Mouse (Mus musculus): ENCODE data around the gene 4933434E20Rik. TPM values are rescaled to one million over a fixed set of nuclear protein-coding genes. Genes with fewer than 3 reads are reported as not detected.

Gene 4933434E20Rik
- polyA plus RNA-seq, 1 experiment from 2014 or later: 187 TPM

DNA sequence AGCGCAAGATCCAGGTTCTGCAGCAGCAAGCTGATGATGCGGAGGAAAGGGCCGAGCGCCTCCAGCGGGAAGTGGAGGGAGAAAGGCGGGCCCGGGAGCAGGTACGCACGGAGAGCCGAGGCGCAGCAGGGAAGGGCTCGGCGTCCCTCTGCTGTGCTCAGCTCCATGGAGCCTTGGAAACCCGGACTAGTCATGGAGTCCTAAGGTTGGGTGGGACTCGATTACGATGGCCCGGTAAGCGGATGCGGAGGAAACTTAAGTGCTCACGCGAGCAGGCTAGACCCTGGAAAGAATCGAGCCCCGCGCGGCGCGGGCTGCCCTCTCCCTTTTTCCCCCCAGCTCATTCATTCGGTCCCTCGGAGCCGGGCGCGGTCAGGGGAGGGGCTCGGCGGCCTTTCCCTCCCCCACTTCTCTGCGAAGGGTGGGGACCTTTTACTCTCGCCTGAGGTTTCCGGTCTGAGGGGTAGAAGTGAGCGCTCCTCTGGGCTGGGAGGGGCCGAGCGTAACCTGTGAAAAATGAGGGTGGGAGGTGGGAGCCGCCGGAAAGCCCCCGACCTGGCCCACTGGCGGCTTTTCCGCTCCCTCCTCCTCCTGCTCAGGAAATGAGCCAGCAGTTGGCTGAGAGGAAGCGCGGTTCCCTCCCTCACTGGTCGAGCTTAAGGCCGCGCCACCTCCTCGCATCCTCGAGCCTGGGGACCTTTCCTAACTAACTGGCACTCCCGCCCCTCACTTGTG is 28.5 kb downstream of the 4933434E20Rik start:
- Histone ChIP-seq H3K36me3 (ENCODE audit: insufficient read depth, low read length) (no peaks in the 10 kb centered on the region), H3K9me3 (ENCODE audit: low read length) (no peaks in the 10 kb centered on the region), H3K4me2 (replicated peaks; ENCODE audit: low read depth, low read length) (peak overlapping the region; percentile 77), H3K27ac (ENCODE audit: low read length) (peak overlapping the region; percentile 99), H3K9ac (replicated peaks; ENCODE audit: low read length) (peak overlapping the region; percentile 94), H3K4me3 (ENCODE audit: low read length) (peak overlapping the region; percentile 92), H3K4me1 (ENCODE audit: insufficient read depth, low read length) (peaks cover 57% of the 10 kb centered on the region), H3K27me3 (ENCODE audit: insufficient read depth, low read length) (no peaks in the 10 kb centered on the region)
- 0% methylated on average over 45 of the region's 53 CpGs for WGBS
- peak; percentile 65 for ATAC-seq (ENCODE audit: low FRiP score, low TSS enrichment)

DNA sequence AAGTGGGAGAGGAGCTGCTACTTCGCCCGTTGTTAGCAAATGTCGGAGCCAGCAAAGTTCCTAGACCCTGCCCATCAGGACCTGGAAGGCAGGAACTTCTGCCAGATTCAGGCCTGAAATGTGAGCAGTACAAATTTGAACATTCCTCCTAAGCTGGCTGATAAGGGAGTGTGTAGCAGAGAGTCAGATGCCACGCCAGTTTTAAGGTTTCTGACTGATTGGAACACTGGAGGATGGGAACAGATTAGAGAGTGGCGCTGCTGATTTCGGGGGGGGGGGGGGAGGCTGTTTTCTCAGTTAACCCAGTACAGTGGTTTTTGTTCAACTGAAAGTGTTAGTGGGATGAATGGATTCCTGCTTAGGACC is 29.0 kb downstream of the 4933434E20Rik start:
- under 1% methylated on average over 6 of the region's 6 CpGs for WGBS
- peak; percentile 0; the same call in 1 of the 2 replicates for ATAC-seq (ENCODE audit: low FRiP score, low TSS enrichment)

DNA sequence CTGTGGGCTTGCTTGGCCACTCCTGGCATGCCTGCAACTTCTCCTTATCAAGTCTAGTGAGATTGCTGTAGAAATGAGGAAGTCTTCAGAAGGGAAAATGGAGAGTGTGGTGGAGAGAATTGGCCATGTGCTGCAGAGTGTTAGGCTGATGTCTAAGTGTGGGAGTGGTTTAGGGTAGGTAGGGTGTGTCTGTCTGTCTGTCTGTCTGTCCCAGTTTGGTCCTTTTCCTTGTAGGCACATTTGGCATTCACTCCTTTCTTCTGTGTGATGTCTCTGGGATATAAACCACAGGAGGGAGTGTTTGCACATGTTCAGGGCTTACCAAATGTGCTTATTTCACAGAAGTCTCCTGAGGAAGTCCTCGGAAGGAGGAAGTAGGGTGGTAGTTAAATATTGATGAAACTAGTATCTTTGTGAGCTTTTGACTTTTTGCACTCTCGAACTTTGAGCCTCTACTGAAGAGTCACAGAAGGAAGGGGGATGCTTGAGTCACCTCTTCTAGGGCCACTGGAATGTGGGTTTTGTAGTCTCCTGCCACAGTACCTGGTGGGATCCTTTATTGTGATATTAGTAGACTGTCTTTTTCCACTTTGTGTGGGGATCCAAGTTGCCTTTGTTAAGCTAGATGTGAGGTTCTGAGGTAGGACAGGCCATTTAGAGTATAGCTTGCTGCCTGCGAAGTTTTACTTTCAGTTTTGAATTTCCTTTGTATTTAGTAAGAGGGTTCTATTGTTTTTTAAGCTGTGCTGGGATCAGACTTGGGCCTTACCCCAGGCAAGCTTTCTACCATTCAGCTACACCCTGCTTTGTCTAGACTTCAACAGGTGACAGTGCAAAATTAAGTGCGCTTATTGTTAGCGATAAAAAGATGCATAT is 30.2 kb downstream of the 4933434E20Rik start:
- Histone ChIP-seq H3K27me3 (ENCODE audit: insufficient read depth, low read length) (no peaks in the 10 kb centered on the region), H3K36me3 (ENCODE audit: insufficient read depth, low read length) (peaks cover 3% of the 10 kb centered on the region; the same call in 1 of the 2 replicates), H3K9me3 (ENCODE audit: low read length) (no peaks in the 10 kb centered on the region), H3K4me3 (ENCODE audit: low read length) (peak overlapping the region; percentile 92), H3K4me2 (replicated peaks; ENCODE audit: low read depth, low read length) (peak overlapping the region; percentile 77), H3K27ac (ENCODE audit: low read length) (peak overlapping the region; percentile 78), H3K9ac (replicated peaks; ENCODE audit: low read length) (peak overlapping the region; percentile 40), H3K4me1 (ENCODE audit: insufficient read depth, low read length) (peaks cover 58% of the 10 kb centered on the region)
- WGBS: 61% methylated on average over 5 of the region's 5 CpGs
- ATAC-seq (ENCODE audit: low FRiP score, low TSS enrichment): no peak

More for the DNA sequence above, 29.0 kb downstream of the 4933434E20Rik start:
- Histone ChIP-seq H3K36me3 (ENCODE audit: insufficient read depth, low read length) (no peaks in the 10 kb centered on the region), H3K27me3 (ENCODE audit: insufficient read depth, low read length) (no peaks in the 10 kb centered on the region), H3K4me1 (ENCODE audit: insufficient read depth, low read length) (peaks cover 61% of the 10 kb centered on the region), H3K4me3 (ENCODE audit: low read length) (peak overlapping the region; percentile 92), H3K27ac (ENCODE audit: low read length) (peak overlapping the region; percentile 99), H3K9ac (replicated peaks; ENCODE audit: low read length) (peak overlapping the region; percentile 94), H3K9me3 (ENCODE audit: low read length) (no peaks in the 10 kb centered on the region), H3K4me2 (replicated peaks; ENCODE audit: low read depth, low read length) (peak overlapping the region; percentile 77)

DNA sequence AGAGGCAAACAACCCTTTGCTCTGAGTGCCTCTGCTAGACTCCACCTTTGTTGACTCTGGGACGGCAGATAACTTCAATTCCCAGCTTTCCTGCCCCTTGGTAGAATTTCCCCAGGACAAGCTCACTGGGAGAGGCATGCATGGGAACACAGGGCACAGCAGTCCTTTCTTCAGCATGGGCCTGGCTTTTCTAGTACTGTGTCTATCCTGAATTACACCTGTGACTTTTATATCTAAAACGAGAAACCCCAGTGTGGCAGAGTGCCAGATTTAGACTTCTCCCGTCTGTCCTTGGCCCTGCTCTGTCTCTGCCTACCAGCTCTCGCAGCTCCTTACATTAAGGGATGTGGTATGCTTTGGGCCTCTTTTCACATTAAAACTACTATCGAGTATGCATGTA is 31.6 kb downstream of the 4933434E20Rik start:
- Histone ChIP-seq H3K4me2 (replicated peaks; ENCODE audit: low read depth, low read length) (peak overlapping the region; percentile 28), H3K4me3 (ENCODE audit: low read length) (peak overlapping the region; percentile 7; the same call in 1 of the 2 replicates), H3K9me3 (ENCODE audit: low read length) (no peaks in the 10 kb centered on the region), H3K27me3 (ENCODE audit: insufficient read depth, low read length) (no peaks in the 10 kb centered on the region), H3K27ac (ENCODE audit: low read length) (peak overlapping the region; percentile 48), H3K36me3 (ENCODE audit: insufficient read depth, low read length) (peaks cover 17% of the 10 kb centered on the region), H3K4me1 (ENCODE audit: insufficient read depth, low read length) (peaks cover 51% of the 10 kb centered on the region), H3K9ac (replicated peaks; ENCODE audit: low read length) (0 out of 2 replicates have a peak overlapping the region, but pooled peaks have one; percentile 40)
- WGBS: 37% methylated on average over 5 of the region's 5 CpGs
- ATAC-seq (ENCODE audit: low FRiP score, low TSS enrichment): no peak

DNA sequence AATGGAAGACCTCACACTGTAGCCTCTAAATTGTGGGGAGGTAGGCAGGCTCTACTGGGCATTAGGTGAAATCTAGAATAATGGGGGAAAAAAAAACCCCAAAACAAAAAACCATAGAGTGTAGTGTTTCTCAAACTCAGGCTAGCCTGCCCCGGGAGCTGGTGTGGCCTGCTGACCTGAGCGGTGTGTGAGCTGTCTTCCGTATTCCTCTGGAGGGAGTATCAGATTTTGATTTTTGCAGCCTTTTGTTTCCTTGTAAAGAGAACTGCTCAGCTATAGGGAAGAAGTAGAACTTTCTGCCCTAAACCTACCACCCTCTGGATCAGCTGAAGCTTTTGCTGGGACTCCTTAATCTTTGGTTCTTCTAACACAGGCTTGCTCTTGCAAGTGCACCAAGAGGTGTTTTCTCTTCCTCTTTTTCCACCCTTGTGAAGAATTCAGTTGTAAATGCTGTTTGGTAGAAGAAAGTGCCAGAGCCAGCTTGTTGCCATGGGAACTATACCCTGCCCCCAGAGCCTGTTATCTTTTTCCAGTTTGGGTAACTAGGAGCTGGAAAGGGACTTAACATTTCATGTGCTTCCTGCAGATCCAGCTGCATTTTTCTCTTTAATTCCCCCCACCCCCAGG is 32.4 kb downstream of the 4933434E20Rik start:
- no peak for ATAC-seq (ENCODE audit: low FRiP score, low TSS enrichment)
- no peak overlapping the region for H3K9ac ChIP-seq (replicated peaks; ENCODE audit: low read length)
- H3K4me1 ChIP-seq (ENCODE audit: insufficient read depth, low read length): peaks cover 46% of the 10 kb centered on the region
- peak overlapping the region; percentile 28 for H3K4me2 ChIP-seq (replicated peaks; ENCODE audit: low read depth, low read length)
- H3K27me3 ChIP-seq (ENCODE audit: insufficient read depth, low read length): no peaks in the 10 kb centered on the region
- no peaks in the 10 kb centered on the region for H3K9me3 ChIP-seq (ENCODE audit: low read length)
- peak overlapping the region; percentile 48 for H3K27ac ChIP-seq (ENCODE audit: low read length)
- 33% methylated on average over 3 of the region's 3 CpGs for WGBS
- peaks cover 25% of the 10 kb centered on the region for H3K36me3 ChIP-seq (ENCODE audit: insufficient read depth, low read length)
- no peak overlapping the region for H3K4me3 ChIP-seq (ENCODE audit: low read length)

DNA sequence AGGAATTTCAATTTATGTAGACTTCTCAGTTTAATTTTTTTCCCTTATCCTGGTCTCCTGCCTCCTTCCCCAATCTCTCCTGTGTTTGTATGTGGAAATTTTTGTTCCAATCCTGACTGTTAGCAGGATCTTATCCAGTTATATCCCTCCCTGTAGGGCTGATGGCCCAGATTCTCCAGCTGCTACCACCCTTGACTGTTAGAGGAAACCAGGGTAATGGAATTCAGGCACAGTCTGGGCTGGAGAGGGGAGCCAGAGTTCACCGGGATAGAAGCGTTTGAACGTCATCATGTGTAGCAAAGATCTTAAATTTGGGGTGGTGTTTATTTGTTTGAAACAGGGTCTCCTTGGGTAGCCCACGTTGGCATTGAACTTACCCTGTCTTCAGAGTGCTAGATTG is 33.4 kb downstream of the 4933434E20Rik start:
- no peak overlapping the region for H3K4me2 ChIP-seq (replicated peaks; ENCODE audit: low read depth, low read length)

DNA sequence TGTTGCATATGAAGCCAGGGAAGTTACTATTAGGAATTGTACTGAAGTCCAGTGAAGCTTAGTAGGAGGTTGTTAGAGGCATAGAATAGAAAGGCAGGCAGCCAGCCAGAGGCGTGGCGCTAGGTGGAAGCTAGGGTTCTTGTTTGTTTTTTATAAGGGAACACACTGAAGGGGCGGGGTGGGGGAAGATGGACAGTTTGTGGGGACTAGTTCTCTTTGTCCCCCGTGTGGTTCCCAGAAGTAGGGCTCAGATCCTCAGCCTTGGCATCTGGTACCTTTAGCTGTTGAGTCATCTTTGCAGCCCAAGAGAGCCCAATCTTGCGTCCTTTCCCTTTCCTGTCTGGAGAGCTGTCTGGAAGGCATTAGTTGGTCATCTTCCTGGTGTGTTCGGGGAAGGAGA is 33.8 kb downstream of the 4933434E20Rik start:
- 85% methylated on average over 6 of the region's 6 CpGs for whole genome bisulfite sequencing
- H3K9ac ChIP-seq (replicated peaks; ENCODE audit: low read length): no peak overlapping the region

More for the DNA sequence above, 33.4 kb downstream of the 4933434E20Rik start:
- Histone ChIP-seq H3K9ac (replicated peaks; ENCODE audit: low read length) (no peak overlapping the region), H3K4me3 (ENCODE audit: low read length) (no peak overlapping the region), H3K27ac (ENCODE audit: low read length) (no peak overlapping the region), H3K36me3 (ENCODE audit: insufficient read depth, low read length) (peaks cover 35% of the 10 kb centered on the region), H3K4me1 (ENCODE audit: insufficient read depth, low read length) (peaks cover 44% of the 10 kb centered on the region), H3K9me3 (ENCODE audit: low read length) (no peaks in the 10 kb centered on the region), H3K27me3 (ENCODE audit: insufficient read depth, low read length) (no peaks in the 10 kb centered on the region)
- 69% methylated on average over 4 of the region's 4 CpGs for WGBS
- ATAC-seq (ENCODE audit: low FRiP score, low TSS enrichment): no peak

DNA sequence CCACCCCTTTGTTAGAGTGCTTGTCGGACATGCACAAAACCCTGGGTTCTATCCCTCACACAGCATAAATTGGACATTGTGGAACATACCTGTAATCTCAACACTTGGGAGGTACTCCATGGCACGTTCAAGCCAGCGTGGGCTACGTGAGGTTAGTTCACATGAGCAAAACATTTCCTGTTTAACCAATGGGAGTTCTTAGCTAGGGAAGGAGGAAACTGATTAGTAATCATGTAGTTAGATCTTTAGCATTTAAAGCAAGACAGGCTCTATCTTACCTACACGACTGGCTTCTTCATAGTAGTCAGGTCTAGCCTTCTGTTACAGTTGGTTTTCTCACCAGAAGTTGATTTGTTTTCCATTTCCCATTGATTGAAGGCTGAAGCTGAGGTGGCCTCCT is 34.6 kb downstream of the 4933434E20Rik start:
- Histone ChIP-seq H3K4me1 (ENCODE audit: insufficient read depth, low read length) (peaks cover 41% of the 10 kb centered on the region), H3K4me3 (ENCODE audit: low read length) (no peak overlapping the region), H3K9me3 (ENCODE audit: low read length) (no peaks in the 10 kb centered on the region), H3K27ac (ENCODE audit: low read length) (no peak overlapping the region), H3K4me2 (replicated peaks; ENCODE audit: low read depth, low read length) (no peak overlapping the region), H3K27me3 (ENCODE audit: insufficient read depth, low read length) (no peaks in the 10 kb centered on the region), H3K36me3 (ENCODE audit: insufficient read depth, low read length) (peaks cover 48% of the 10 kb centered on the region), H3K9ac (replicated peaks; ENCODE audit: low read length) (no peak overlapping the region)
- no peak for ATAC-seq (ENCODE audit: low FRiP score, low TSS enrichment)
- 88% methylated on average over 5 of the region's 5 CpGs for WGBS

More for the DNA sequence above, 33.8 kb downstream of the 4933434E20Rik start:
- H3K27ac ChIP-seq (ENCODE audit: low read length): no peak overlapping the region
- no peak for ATAC-seq (ENCODE audit: low FRiP score, low TSS enrichment)
- no peaks in the 10 kb centered on the region for H3K27me3 ChIP-seq (ENCODE audit: insufficient read depth, low read length)
- H3K4me2 ChIP-seq (replicated peaks; ENCODE audit: low read depth, low read length): no peak overlapping the region
- H3K9me3 ChIP-seq (ENCODE audit: low read length): no peaks in the 10 kb centered on the region
- peaks cover 40% of the 10 kb centered on the region for H3K36me3 ChIP-seq (ENCODE audit: insufficient read depth, low read length)
- H3K4me1 ChIP-seq (ENCODE audit: insufficient read depth, low read length): peaks cover 44% of the 10 kb centered on the region
- H3K4me3 ChIP-seq (ENCODE audit: low read length): no peak overlapping the region

DNA sequence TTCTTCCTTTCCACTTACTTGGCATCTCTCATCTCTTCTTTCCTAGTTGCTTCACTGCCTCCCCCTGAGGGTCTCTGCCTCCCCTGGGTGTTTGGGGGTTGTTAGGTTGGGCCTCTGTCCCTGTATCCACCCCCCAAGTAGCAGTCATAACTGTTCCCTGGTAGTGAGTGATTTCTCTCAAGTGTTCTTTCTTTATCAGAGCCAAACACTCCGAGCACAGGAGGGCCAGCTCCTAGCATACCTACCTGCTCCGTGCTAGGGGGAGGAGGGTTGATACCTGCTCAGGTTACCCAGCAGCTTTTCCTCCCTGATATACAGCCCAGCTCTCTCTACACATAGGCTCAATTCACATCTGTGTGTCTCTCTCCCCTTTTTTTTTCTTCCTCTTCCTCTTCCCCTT is 37.2 kb downstream of the 4933434E20Rik start:
- Histone ChIP-seq H3K4me1 (ENCODE audit: insufficient read depth, low read length) (peaks cover 16% of the 10 kb centered on the region), H3K27ac (ENCODE audit: low read length) (no peak overlapping the region), H3K36me3 (ENCODE audit: insufficient read depth, low read length) (peaks cover 68% of the 10 kb centered on the region), H3K4me3 (ENCODE audit: low read length) (no peak overlapping the region), H3K9me3 (ENCODE audit: low read length) (no peaks in the 10 kb centered on the region), H3K27me3 (ENCODE audit: insufficient read depth, low read length) (no peaks in the 10 kb centered on the region), H3K9ac (replicated peaks; ENCODE audit: low read length) (no peak overlapping the region), H3K4me2 (replicated peaks; ENCODE audit: low read depth, low read length) (no peak overlapping the region)
- 87% methylated on average over 2 of the region's 2 CpGs for WGBS
- no peak for ATAC-seq (ENCODE audit: low FRiP score, low TSS enrichment)

Data from kidney, embryonic 16.5 days (tissue).